ENCODE assay signal across 26 mouse cellular contexts in genomic region chr2:97196968-97197606, GRCm38 (mm10).
A peak's percentile ranks its signal among the peaks of the same experiment; 100 is the strongest.
DNase-seq lines count a peak whose midpoint lies in the region; ATAC-seq and TF ChIP-seq lines count a peak whose summit lies in the region.
"Had no signal": no experiment of that assay in that cellular context is flagged by ENCODE, and none has a peak within 500 bp of the region (broad histone marks: within the 10 kb centered on the region; RNA-seq: fewer than 3 reads in every experiment).

No protein-coding gene starts in this region.

- no peak overlapping the region for H3K4me3 ChIP-seq in forebrain, embryonic 16.5 days (replicated peaks; ENCODE audit: low read length)
- no peak overlapping the region for H3K4me3 ChIP-seq in forebrain, embryonic 15.5 days
- no peak overlapping the region for H3K4me3 ChIP-seq in midbrain, embryonic 11.5 days (ENCODE audit: low read depth, low read length)
- H3K4me3 ChIP-seq in midbrain, postnatal 0 days (ENCODE audit: low read depth, low read length): no peak overlapping the region
- H3K4me3 ChIP-seq: erythroblast, embryonic 14.5 days; hindbrain, embryonic 13.5 days; kidney, embryonic 15.5 days; layer of hippocampus, adult 2 months; left cerebral cortex, adult 2 months; limb, embryonic 12.5 days; liver, embryonic 15.5 days had no signal

- no peak for DNase-seq in midbrain, embryonic 11.5 days (ENCODE audit: low spot score, missing footprints)
- no peak for DNase-seq in midbrain, postnatal 0 days (ENCODE audit: low spot score)
- peak; percentile 40 for DNase-seq in embryo, embryonic 10.5 days (ENCODE audit: low spot score)
- DNase-seq in mesoderm, embryonic 11.5 days (ENCODE audit: low read depth, low spot score): peak; percentile 18
- DNase-seq in spleen, postnatal 10 days (ENCODE audit: low spot score in 2 of 2): no peak
- DNase-seq: adrenal gland, postnatal 36 days; B cell, adult 2 months; cerebellum, adult 2 months; cerebellum, postnatal 25 days; gastrocnemius, postnatal 14 days; heart, postnatal 14 days; kidney, adult 18-20 months; kidney, postnatal 36 days; lung, embryonic 14.5 days; right cerebral cortex, postnatal 4 days; thymus, adult 2 months; thymus, postnatal 36 days had no signal

- H3K27me3 ChIP-seq in forebrain, embryonic 16.5 days (replicated peaks; ENCODE audit: control insufficient read depth, insufficient read depth, low read length): no peaks in the 10 kb centered on the region
- no peaks in the 10 kb centered on the region for H3K27me3 ChIP-seq in forebrain, embryonic 15.5 days
- H3K27me3 ChIP-seq in midbrain, embryonic 11.5 days (ENCODE audit: control insufficient read depth, insufficient read depth, low read length): no peaks in the 10 kb centered on the region
- no peaks in the 10 kb centered on the region for H3K27me3 ChIP-seq in midbrain, postnatal 0 days (ENCODE audit: insufficient read depth, low read length)
- H3K27me3 ChIP-seq: hindbrain, embryonic 13.5 days; kidney, embryonic 15.5 days; limb, embryonic 12.5 days; liver, embryonic 15.5 days had no signal

- WGBS in forebrain, embryonic 16.5 days: 27% methylated on average over 4 of the region's 4 CpGs
- 28% methylated on average over 4 of the region's 4 CpGs for WGBS in forebrain, embryonic 15.5 days
- 44% methylated on average over 4 of the region's 4 CpGs for WGBS in midbrain, embryonic 11.5 days
- WGBS in midbrain, postnatal 0 days: 23% methylated on average over 4 of the region's 4 CpGs

- TF ChIP-seq CTCF in midbrain, postnatal 0 days (IDR thresholded peaks at IDR 0.05): no peak

- H3K9me3 ChIP-seq in forebrain, embryonic 16.5 days (ENCODE audit: control insufficient read depth, low read length): no peaks in the 10 kb centered on the region
- H3K9me3 ChIP-seq in forebrain, embryonic 15.5 days: no peaks in the 10 kb centered on the region
- no peaks in the 10 kb centered on the region for H3K9me3 ChIP-seq in midbrain, embryonic 11.5 days (ENCODE audit: control insufficient read depth, low read length)
- H3K9me3 ChIP-seq in midbrain, postnatal 0 days (ENCODE audit: low read length): no peaks in the 10 kb centered on the region
- H3K9me3 ChIP-seq: hindbrain, embryonic 13.5 days; kidney, embryonic 15.5 days; limb, embryonic 12.5 days; liver, embryonic 15.5 days had no signal

- no peaks in the 10 kb centered on the region for H3K36me3 ChIP-seq in forebrain, embryonic 16.5 days (ENCODE audit: control insufficient read depth, insufficient read depth)
- H3K36me3 ChIP-seq in forebrain, embryonic 15.5 days: no peaks in the 10 kb centered on the region
- no peaks in the 10 kb centered on the region for H3K36me3 ChIP-seq in midbrain, embryonic 11.5 days (ENCODE audit: control insufficient read depth, insufficient read depth, low read length)
- H3K36me3 ChIP-seq in midbrain, postnatal 0 days (ENCODE audit: insufficient read depth, low read length): no peaks in the 10 kb centered on the region
- H3K36me3 ChIP-seq: hindbrain, embryonic 13.5 days; kidney, embryonic 15.5 days; limb, embryonic 12.5 days; liver, embryonic 15.5 days had no signal

- no peak overlapping the region for H3K9ac ChIP-seq in forebrain, embryonic 16.5 days (replicated peaks; ENCODE audit: low read depth, low read length)
- H3K9ac ChIP-seq in forebrain, embryonic 15.5 days (replicated peaks): no peak overlapping the region
- H3K9ac ChIP-seq in midbrain, embryonic 11.5 days (ENCODE audit: low read length): no peak overlapping the region
- no peak overlapping the region for H3K9ac ChIP-seq in midbrain, postnatal 0 days (replicated peaks; ENCODE audit: low read length, poor library complexity, severe bottlenecking)
- H3K9ac ChIP-seq: hindbrain, embryonic 13.5 days; kidney, embryonic 15.5 days; limb, embryonic 12.5 days; liver, embryonic 15.5 days; lung, embryonic 14.5 days had no signal

- H3K4me2 ChIP-seq in forebrain, embryonic 16.5 days (ENCODE audit: low read length): no peak overlapping the region
- H3K4me2 ChIP-seq in forebrain, embryonic 15.5 days (replicated peaks): no peak overlapping the region
- H3K4me2 ChIP-seq in midbrain, embryonic 11.5 days: no peak overlapping the region
- no peak overlapping the region for H3K4me2 ChIP-seq in midbrain, postnatal 0 days (ENCODE audit: low read depth, low read length, poor library complexity, severe bottlenecking)
- H3K4me2 ChIP-seq: hindbrain, embryonic 13.5 days; kidney, embryonic 15.5 days; limb, embryonic 12.5 days; liver, embryonic 15.5 days; lung, embryonic 14.5 days had no signal

- ATAC-seq in forebrain, embryonic 16.5 days: peak; percentile 52; the same call in 1 of the 2 replicates
- ATAC-seq in forebrain, embryonic 15.5 days (replicated peaks): no peak
- ATAC-seq in midbrain, embryonic 11.5 days (ENCODE audit: low FRiP score): peak; percentile 77
- no peak for ATAC-seq in midbrain, postnatal 0 days (ENCODE audit: low FRiP score)

- no peaks in the 10 kb centered on the region for H3K4me1 ChIP-seq in forebrain, embryonic 16.5 days (replicated peaks; ENCODE audit: control insufficient read depth, insufficient read depth, low read length)
- peaks cover 4% of the 10 kb centered on the region; the same call in 1 of the 2 replicates for H3K4me1 ChIP-seq in forebrain, embryonic 15.5 days
- no peaks in the 10 kb centered on the region for H3K4me1 ChIP-seq in midbrain, embryonic 11.5 days (ENCODE audit: control insufficient read depth, insufficient read depth, low read length)
- no peaks in the 10 kb centered on the region for H3K4me1 ChIP-seq in midbrain, postnatal 0 days (ENCODE audit: insufficient read depth, low read length)
- H3K4me1 ChIP-seq: hindbrain, embryonic 13.5 days; kidney, embryonic 15.5 days; limb, embryonic 12.5 days; liver, embryonic 15.5 days had no signal

- no peak overlapping the region for H3K27ac ChIP-seq in forebrain, embryonic 16.5 days (ENCODE audit: low read length)
- H3K27ac ChIP-seq in forebrain, embryonic 15.5 days (replicated peaks): no peak overlapping the region
- no peak overlapping the region; the same call in 1 of the 2 replicates for H3K27ac ChIP-seq in midbrain, embryonic 11.5 days (ENCODE audit: low read depth, low read length)
- no peak overlapping the region for H3K27ac ChIP-seq in midbrain, postnatal 0 days (ENCODE audit: low read depth, low read length)
- H3K27ac ChIP-seq: hindbrain, embryonic 13.5 days; kidney, embryonic 15.5 days; layer of hippocampus, adult 2 months; left cerebral cortex, adult 2 months; limb, embryonic 12.5 days; liver, embryonic 15.5 days had no signal

Comparison
In these comparisons a context has a peak if more than half of its experiments do, and no peak if none do; other contexts are left out.
1. ATAC-seq: peak in forebrain, embryonic 16.5 days (single experiment) and midbrain, embryonic 11.5 days (single experiment); none in forebrain, embryonic 15.5 days (single experiment) and midbrain, postnatal 0 days (single experiment).
2. DNase-seq: peak in embryo, embryonic 10.5 days (single experiment) and mesoderm, embryonic 11.5 days (single experiment); none in midbrain, embryonic 11.5 days (single experiment), midbrain, postnatal 0 days (single experiment) and spleen, postnatal 10 days (0 of 2).